Mouse (Mus musculus): ENCODE results near the gene Cycs. TPM values are rescaled to one million over a fixed set of nuclear protein-coding genes. Genes with fewer than 3 reads are reported as not detected.

The Cycs gene
- polyA plus RNA-seq (2012; rRNA removed): 50.3 TPM in 2 replicates

GRCm38 (mm10) chr6:50566141-50566996, at the start of gene Cycs:
Gene Cycs (minus strand): TSS chr6:50566538.

GRCm38 (mm10) chr6:50596301-50597211, 30.2 kb upstream of the Cycs start, which contains the start of gene 4921507P07Rik:
Gene 4921507P07Rik (minus strand): TSS chr6:50596632.

Other genes starting within 250 kb of the Cycs start
- 9.6 and 11.7 TPM in 2 replicates for gene Osbpl3, start 110.3 kb downstream of the Cycs start, polyA plus RNA-seq (2012; rRNA removed)
- gene 4921507P07Rik, start 30.1 kb upstream of the Cycs start, polyA plus RNA-seq (2012; rRNA removed): 0.74 and 1.2 TPM in 2 replicates
- 0.06 TPM in 1 of 2 replicates, not detected in the other for gene Npvf, start 87.9 kb upstream of the Cycs start, polyA plus RNA-seq (2012; rRNA removed)

Measured in central nervous system, embryonic 11.5 days (tissue).